Mouse (Mus musculus) CD4-positive, CD25-positive, alpha-beta regulatory T cell, adult 9 weeks (primary cell): ENCODE data around the gene Slc22a4. TPM values are rescaled to one million over a fixed set of nuclear protein-coding genes. Genes with fewer than 3 reads are reported as not detected.

Source experiments
- polyA plus RNA-seq: library from polyadenylated mRNA; unstranded; fragments of 100-300 nt; shearing (Covaris generic); gene quantifications from one replicate; pipeline ENCODE4 v1.2.1, GENCODE M21; 2017

The Slc22a4 gene
- polyA plus RNA-seq: 0.20 TPM

GRCm38 (mm10) chr11:54028044-54028951 lies at the start of gene Slc22a4:
Slc22a4 (minus strand) TSS chr11:54028090.

GRCm38 (mm10) chr11:54068520-54069371 lies 40.9 kb upstream of the Slc22a4 start, which contains the start of gene Pdlim4:
Pdlim4 (minus strand) TSS chr11:54069014.

GRCm38 (mm10) chr11:53979788-53980621 lies 47.9 kb downstream of the Slc22a4 start, which contains the start of gene Slc22a21:
Slc22a21 (minus strand) TSS chr11:53980332.

Other genes with a start within 250 kb of the Slc22a4 start
- 36.8 TPM for gene Gm12216, start 168.8 kb downstream of the Slc22a4 start, polyA plus RNA-seq
- gene Slc22a5, start 136.4 kb downstream of the Slc22a4 start, polyA plus RNA-seq: 46.8 TPM
- gene Slc22a21, start 47.8 kb downstream of the Slc22a4 start, polyA plus RNA-seq: 0.47 TPM
- gene Pdlim4, start 40.9 kb upstream of the Slc22a4 start, polyA plus RNA-seq: 22.2 TPM
- not detected for gene P4ha2, start 72.0 kb upstream of the Slc22a4 start, polyA plus RNA-seq
- gene Csf2, start 221.6 kb upstream of the Slc22a4 start, polyA plus RNA-seq: 0.35 TPM
- not detected for gene Il3, start 239.2 kb upstream of the Slc22a4 start, polyA plus RNA-seq